Mouse (Mus musculus): ENCODE measurements around the gene Fkbp4. TPM values are rescaled to one million over a fixed set of nuclear protein-coding genes. Genes with fewer than 3 reads are reported as not detected.
A peak's percentile ranks its signal among the peaks of the same experiment; 100 is the strongest.
"Not testable (repeated sequence)": the region's sequence is repeated elsewhere in the genome, so short reads cannot be mapped to it uniquely, and the experiment has no call there.

The Fkbp4 gene
- total RNA-seq, 2 experiments from 2014 or later: 259 to 278 TPM

DNA sequence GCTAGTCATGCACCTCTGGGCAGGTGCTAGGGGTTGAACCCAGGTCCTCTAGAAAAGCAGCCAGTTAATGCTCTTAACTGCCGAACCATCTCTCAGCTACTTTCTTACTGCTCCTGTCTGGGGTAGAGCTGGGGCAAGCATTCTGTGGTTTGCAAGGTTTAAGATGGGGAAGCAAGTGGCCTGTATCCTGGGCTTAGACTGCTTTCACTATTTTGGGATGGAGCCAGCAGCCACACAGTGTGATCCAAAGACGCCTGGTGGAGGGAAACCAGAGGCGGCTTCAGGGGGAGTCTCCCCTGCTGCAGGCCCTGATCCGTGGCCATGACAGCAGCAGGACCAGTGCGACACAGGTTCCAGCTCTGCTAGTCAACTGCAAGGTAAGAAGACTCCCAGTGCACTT is 33.8 kb downstream of the Fkbp4 start:
- peak in 1 of 2 experiments; percentile 16 for DNase-seq
- intact Hi-C loops (cut with DNase I): loop anchor here (5.0 kb wide), 1 partner anchor 32 kb away; no protein-coding TSS in a partner anchor

DNA sequence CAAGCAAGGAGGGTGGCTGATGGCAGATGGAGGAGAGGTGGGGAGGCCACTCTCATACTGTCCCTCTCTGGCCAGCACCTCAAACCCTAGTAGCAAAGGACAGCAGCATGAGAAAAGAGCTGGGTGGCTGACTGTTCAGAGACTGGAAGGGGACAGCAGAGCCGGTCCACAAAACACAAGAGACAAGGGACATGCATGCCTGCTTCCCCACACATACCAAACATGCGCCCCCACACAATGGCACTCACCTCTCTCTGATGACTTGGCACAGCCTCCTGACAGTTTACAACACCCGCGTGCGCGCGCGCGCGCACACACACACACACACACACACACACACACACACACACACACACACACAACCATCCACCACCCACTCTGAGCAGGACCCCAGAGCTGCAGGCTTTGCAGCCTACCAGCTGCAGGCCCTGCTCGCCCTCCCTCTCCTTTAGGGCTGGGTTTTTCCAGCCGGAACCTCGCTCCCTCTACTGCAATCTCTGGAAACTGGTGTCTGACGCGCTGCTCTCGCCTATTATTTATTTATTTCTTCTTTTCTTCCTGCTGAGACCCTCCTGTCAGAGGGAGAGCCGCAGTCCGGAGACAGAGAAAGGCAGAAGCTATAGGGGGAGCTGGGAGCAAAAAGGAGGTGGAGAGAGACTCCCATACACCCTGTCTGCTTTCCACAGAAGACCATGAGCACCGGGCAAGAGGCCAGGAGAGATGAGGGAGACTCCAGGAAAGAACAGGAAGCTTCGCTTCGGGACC is 38.9 kb downstream of the Fkbp4 start:
- peak; percentile 16 to 42 for DNase-seq
- intact Hi-C loops (cut with DNase I): no loop called here

DNA sequence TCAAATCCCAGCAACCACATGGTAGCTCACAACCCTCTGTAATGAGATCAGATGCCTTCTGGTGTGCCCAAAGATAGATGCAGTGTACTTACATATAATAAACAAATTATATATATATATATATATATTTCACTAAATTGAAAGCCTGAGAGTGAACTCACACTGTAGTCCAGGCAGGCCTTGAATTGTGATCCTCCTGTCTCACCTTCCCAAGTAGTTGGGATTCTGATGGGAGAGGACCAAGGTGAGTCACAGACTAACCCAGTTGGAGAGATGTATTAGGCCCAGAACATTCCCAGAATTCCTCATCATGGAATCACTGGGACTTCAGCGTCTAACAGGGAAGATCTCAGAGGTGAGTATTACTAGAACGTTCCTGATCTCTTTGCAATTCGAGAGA is 39.5 kb downstream of the Fkbp4 start, which contains the start of gene Nrip2:
Nrip2 (plus strand) TSS at position 301 of the 400 bp plus-strand sequence.
- intact Hi-C loops (cut with DNase I): no loop called here

DNA sequence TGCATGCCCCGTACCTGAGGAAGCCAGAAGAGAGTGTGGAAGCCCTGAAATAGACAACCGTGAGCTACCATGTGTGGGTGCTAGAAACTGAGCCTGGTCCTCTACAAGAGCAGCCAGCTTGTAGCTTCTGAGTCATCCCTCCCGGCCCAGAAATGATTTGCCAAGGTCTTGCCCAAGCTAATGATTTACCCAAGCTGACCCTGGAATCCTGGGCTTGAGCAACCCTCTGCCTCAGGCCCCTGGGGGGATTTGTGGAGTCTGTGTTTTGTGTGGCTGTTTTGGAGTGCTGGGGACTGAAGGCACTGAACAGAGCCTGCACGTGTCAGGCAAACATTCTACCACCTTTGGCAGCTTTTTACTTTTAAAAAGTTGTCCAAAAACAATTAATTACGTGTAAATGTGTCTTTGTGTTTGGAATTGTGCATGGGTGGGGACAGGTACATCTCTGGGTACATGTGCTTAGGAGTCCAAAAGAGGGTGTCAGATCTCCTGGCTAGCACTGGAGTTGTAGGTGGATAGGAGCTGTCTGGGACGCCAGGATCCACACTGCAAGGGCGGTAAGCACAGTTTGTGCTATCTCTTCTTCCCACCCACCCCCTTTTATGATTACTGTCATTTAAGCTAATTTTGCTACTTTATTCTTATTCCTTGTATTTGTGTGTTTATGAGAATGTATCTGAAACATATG is 40.8 kb downstream of the Fkbp4 start:
- no peak for DNase-seq
- intact Hi-C loops (cut with DNase I): no loop called here

More for the DNA sequence above, 39.5 kb downstream of the Fkbp4 start, which contains the start of gene Nrip2:
- DNase-seq: no peak

DNA sequence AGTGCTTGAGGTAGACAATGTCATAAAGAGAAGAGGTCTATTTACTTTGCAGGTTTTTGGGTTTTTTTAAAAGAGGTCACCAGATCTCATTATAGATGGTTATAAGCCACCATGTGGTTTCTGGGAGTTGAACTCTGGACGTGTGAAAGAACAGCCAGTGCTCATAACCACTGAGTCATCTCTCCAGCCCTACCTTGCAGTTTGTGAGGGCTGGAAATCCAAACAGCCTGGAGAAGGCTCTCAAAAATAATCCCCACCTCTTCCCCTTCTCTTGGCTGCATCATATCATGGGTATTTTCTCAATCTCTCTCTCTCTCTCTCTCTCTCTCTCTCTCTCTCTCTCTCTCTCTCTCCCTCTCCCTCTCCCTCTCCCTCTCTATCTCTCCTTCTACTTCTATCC is 47.8 kb downstream of the Fkbp4 start:
- intact Hi-C loops (cut with DNase I): no loop called here

DNA sequence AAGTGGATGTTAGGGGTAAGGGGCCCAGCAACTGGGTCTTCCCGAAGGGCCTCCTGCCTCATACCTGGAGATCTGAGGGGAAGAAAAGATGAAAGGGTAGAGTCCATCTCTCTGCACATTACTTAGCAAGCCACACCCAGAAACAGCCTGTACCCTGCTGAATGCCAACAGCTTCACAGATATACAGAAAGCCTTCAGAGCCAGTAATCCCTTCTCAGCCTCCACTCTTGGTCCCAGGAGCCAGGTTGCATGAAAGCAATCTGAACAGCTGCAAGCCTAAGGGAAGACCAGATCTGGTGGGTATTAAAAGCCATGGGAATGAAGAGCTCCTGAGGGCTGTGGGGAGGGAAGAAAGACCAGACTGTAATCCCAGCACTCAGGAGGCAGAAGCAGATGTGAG is 49.3 kb downstream of the Fkbp4 start:
- intact Hi-C loops (cut with DNase I): no loop called here
- no peak for DNase-seq

More for the DNA sequence above, 47.8 kb downstream of the Fkbp4 start:
- no peak for DNase-seq

DNA sequence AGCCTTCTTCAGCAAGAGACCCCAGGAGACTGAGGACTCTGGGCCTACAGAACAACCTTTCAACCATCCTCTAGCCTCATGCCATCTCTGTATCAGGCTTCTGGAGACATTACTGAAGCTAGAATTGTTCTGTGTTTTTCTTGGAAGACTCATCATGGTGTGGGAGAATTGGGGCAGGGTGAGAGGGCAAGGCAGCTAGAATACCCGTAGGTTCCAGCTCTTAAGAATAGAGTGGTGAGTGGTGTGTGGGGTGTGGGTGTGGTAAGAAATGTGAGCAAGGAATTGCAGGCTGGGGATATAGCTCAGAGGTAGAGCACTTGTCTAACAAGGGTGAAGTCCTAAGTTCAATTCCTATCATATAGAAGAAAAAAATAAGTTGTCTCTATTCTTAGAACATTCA is 53.5 kb downstream of the Fkbp4 start:
- intact Hi-C loops (cut with DNase I): no loop called here
- no peak for DNase-seq

DNA sequence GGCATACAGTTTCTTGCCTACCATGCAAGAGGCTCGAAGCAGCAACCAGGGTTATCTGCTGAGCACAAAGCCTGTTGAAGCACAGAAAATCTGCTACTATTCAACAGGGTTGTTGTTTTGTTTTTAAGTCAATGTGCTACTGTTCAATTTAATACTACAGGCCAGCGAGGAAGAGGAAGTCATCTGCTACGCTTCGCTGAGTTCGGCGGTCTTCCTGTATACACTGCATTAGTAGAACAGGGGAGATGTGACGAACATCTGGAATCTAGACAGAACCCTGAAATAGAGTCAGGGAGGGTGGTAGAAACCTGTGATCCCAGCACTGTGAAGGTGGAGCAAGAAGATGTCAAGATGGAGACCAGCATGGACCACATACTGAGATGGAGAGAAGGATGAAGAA is 54.7 kb downstream of the Fkbp4 start:
- DNase-seq: no peak
- intact Hi-C loops (cut with DNase I): no loop called here

DNA sequence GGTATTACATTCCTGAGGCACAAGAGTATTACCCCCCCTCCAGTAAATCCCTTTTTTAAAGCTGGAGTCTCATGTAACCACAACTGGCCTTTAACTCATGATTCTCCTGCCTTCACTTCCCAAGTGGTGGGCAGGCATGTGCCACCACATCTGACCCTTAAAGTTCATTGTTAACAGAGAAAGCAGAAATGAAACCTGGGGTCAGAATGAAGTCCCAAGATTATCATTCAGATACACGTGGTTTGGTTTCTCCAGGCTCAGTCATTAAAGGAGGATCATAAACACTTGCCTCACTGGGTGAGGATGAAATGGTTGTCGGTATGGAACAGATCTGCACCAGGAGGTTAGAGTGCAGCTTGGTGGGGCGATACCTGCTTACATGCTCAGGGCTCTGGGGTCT is 57.2 kb downstream of the Fkbp4 start:
- no peak for DNase-seq
- intact Hi-C loops (cut with DNase I): loop anchor here (2.0 kb wide), 1 partner anchor 30 kb away; no protein-coding TSS in a partner anchor

DNA sequence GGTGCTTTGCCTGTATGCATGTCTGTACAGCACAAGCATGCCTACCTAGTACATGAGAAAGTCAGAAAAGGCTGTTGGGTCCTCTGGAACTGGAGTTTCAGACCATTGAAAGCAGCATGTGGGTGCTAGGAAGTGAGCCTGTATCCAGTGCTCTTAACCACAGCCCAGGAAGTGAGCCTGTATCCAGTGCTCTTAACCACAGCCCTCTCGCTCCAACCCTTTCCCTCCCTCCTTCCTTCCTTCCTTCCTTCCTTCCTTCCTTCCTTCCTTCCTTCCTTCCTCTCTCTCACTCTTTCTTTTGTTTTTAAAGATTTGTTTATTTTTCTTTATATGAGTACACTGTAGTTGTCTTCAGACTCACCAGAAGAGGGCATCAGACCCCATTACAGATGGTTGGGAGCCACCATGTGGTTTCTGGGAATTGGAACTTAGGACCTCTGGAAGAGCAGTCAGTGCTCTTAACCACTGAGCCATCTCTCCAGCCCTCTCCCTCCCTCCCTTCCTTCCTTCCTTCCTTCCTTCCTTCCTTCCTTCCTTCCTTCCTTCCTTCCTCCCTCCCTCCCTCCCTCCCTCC is 57.8 kb downstream of the Fkbp4 start:
- intact Hi-C loops (cut with DNase I): loop anchor here (2.0 kb wide), 1 partner anchor 30 kb away; no protein-coding TSS in a partner anchor
- DNase-seq: not testable (repeated sequence)

Other genes starting within 250 kb of the Fkbp4 start
- 1 to 10 TPM; 4.6 to 5.0 TPM for gene Tead4, start 137.9 kb downstream of the Fkbp4 start, total RNA-seq (2021)
- 1 to 10 TPM; 8.0 to 8.3 TPM for gene Tulp3, start 82.8 kb downstream of the Fkbp4 start, total RNA-seq (2021)
- gene Rhno1, start 75.8 kb downstream of the Fkbp4 start, total RNA-seq (2021): 10 to 100 TPM; 10.3 to 12.9 TPM
- 1 to 10 TPM; 4.1 to 6.3 TPM for gene Foxm1, start 75.7 kb downstream of the Fkbp4 start, total RNA-seq (2021)
- not detected for gene Tex52, start 63.2 kb downstream of the Fkbp4 start, total RNA-seq (2021)
- gene Gm44596, start 63.2 kb downstream of the Fkbp4 start, total RNA-seq (2021): not detected
- 1 to 10 TPM; 2.5 to 3.5 TPM for gene Nrip2, start 39.4 kb downstream of the Fkbp4 start, total RNA-seq (2021)
- gene Itfg2, start 13.7 kb downstream of the Fkbp4 start, total RNA-seq (2021): 10 to 100 TPM; 22.3 to 23.2 TPM
- gene Pzp, start 88.0 kb upstream of the Fkbp4 start, total RNA-seq (2021): 1 to 10 TPM in 1 of 2 experiments, under 1 TPM in 1; 1.00 to 1.1 TPM
- gene A2ml1, start 142.9 kb upstream of the Fkbp4 start, total RNA-seq (2021): not detected
- gene Klrb1a, start 184.9 kb upstream of the Fkbp4 start, total RNA-seq (2021): not detected
- gene Clec2h, start 223.7 kb upstream of the Fkbp4 start, total RNA-seq (2021): under 1 TPM; 0.22 to 0.60 TPM